Mouse (Mus musculus) layer of hippocampus, postnatal 36 days (tissue): ENCODE results near the gene Lor. TPM values are rescaled to one million over a fixed set of nuclear protein-coding genes. Genes with fewer than 3 reads are reported as not detected.

ENCODE experiments used
- DNase-seq, 2 experiments: peaks; one replicate each; pipeline ENCODE4 v3.0.0; 2022
- microRNA-seq, 2 experiments: library from miRNA; unstranded; fragments of <30 nt; microRNA quantifications; one replicate each; pipeline ENCODE4 v1.2.0; 2021
- total RNA-seq, 2 experiments: library from RNA; stranded (reverse); gene quantifications; 2 replicates each; pipeline ENCODE4 v1.2.3; 2021

Lor gene
- 1 to 10 TPM; 3.0 to 4.1 TPM for total RNA-seq

DNA sequence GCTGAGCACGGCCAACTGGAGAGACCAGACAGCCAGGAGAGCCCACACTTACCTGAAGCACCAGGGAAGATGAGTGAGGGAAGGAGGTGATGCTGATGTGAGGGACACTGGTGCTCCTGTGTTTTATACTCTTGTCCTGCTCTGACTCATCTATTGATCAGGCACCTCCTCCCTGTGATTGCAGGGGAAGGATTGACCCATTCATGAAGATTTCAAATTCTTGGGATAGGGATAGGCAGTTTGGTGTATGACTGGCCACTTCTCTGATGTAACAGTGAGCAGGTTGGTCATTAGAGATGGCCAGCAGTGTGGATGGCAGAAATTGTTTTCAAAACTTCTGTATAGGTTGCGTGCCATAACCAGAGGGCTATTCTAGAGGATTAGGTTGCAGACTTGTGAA is at the start of gene Lor:
Gene Lor (minus strand): TSS at position 101 of the 400 bp plus-strand sequence.
- no peak for DNase-seq

DNA sequence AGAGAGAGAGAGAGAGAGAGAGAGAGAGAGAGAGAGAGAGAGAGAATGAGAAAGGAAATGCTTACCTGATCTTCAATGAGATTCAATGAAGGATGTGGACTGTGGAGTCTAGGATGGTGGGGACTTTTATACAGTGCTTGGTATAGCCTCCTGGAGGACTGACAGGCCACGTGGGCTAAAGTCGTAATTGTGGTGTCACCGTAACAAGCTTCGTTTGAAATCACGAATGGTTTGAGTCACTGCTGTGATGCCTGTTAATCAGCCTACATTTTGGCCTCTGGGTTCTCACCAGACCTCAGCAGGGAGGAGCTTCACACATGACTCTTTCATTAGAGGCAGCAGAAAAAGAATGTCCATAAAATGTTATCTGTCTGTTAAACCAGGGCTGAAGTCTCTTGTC is 40.9 kb upstream of the Lor start, which contains the start of gene Prr9:
Gene Prr9 (minus strand): TSS at position 101 of the 400 bp plus-strand sequence.
- DNase-seq = no peak

DNA sequence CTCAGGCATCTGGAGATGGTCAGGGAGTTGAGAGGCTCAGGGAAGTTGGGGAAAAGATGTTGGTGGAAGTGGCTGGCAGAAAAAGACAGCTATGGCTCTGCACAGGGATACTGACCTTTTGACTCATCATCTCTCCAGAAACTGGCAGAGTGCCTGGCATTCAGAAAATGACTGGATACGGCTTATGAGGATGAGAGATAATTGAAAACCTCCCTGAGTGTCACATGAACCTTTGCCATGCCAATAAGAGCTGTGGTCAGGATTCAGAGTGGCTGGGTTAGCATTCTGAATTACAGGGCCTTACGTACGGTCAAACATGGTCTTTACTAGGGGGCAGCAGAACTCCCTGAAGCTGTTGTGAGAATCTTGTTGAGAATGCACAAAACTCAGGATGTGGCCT is 38.0 kb upstream of the Lor start:
- no peak for DNase-seq

DNA sequence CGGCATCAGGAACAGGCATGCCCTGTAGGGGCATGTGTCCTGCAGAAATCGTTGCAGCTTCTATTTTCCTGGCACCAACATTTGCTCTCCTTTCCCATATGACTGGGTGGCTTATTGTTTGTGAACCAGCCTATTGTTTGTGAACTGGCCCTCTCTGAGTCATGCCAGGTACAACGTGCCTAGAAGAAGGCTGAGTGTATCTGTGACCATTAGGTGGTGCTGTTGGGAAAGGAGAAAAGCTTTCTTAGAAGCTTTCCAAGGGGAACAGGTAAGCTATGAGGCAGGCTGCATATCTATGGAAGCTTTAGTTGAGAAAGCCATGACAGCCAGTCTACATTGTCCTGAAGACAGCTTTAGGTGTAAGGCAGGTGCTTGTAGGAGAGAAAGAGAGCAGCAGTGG is 35.0 kb upstream of the Lor start:
- DNase-seq = no peak

DNA sequence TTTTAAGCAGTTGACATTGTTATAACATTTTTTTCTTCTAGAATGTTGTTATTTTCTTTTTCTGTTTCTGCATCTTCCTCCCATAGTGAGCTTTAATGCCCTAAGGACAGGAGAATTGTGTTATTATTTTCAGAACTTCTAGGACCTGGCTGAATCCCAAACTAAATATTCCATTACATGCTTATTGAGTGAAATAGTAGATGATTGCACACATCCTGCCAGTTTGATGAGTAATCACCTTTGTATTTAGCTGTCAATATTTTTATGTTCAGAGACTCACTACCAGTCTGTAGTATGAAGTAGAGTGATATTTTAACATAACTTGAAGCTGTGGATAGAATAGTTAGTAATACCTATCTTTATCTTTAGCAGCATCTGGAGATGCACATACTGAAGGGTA is 28.6 kb upstream of the Lor start:
- no peak for DNase-seq

DNA sequence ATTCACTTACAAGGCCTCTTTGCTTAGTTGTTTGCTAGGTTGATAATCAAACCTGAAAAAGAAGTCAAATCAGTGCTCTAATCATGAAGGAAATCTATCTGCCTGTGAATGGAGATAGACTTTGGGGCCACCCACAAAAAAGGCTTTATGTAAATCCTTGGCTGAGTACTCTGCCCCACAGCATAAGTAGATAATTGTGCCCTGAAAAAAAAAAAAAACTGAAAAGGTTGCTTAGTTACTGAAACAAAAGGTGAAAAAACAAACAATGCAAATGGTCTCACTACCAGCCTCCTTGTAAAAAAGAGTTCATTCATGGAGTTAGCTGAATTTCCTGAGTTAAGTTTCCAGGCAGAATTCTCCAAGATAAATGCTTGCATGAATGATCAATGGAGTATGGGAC is 27.8 kb upstream of the Lor start:
- no peak for DNase-seq

DNA sequence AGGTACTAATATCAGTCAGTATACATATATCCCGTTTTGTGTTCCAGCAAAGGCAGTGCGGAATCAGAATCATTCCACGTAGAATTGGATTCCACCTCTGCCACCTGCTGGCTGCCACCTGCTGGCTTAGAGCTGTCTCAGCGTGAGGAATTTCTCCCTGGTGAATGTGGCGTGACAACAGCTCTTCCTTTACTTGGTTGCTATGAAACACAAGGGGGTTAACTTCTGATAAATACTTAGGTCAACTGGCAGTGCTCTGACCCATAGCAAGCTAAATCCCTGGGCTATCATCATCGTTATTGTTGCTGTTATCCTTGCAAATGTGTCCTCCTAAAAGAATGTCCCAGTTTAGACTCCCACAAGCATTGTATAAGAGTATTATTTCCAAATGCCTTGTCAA is 23.6 kb upstream of the Lor start:
- no peak for DNase-seq

DNA sequence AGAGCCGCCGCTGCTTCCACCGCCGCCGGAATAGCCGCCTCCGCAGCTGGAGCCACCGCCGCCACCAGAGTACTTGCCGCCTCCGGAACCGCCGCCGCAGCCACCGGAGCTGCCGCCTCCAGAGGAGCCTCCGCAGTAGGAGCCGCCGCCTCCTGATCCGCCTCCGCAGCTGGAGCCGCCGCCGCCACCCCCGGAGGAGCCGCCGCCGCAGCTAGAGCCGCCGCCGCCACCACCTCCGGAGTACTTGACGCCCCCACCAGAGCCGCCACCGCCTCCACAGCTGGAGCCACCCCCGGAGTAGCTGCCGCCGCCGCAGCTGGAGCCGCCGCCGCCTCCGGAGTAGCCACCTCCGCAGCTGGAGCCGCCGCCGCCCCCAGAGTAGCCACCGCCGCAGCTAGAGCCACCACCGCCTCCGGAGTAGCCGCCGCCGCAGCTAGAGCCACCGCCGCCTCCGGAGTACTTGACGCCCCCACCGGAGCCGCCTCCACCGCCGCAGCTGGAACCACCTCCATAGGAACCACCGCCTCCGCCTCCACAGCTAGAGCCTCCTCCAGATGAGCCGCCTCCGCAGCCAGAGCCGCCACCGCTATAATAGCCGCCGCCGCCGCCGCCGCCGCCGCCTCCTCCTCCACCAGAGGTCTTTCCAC is 1.5 kb downstream of the Lor start:
- peak; percentile 24 to 40 for DNase-seq

DNA sequence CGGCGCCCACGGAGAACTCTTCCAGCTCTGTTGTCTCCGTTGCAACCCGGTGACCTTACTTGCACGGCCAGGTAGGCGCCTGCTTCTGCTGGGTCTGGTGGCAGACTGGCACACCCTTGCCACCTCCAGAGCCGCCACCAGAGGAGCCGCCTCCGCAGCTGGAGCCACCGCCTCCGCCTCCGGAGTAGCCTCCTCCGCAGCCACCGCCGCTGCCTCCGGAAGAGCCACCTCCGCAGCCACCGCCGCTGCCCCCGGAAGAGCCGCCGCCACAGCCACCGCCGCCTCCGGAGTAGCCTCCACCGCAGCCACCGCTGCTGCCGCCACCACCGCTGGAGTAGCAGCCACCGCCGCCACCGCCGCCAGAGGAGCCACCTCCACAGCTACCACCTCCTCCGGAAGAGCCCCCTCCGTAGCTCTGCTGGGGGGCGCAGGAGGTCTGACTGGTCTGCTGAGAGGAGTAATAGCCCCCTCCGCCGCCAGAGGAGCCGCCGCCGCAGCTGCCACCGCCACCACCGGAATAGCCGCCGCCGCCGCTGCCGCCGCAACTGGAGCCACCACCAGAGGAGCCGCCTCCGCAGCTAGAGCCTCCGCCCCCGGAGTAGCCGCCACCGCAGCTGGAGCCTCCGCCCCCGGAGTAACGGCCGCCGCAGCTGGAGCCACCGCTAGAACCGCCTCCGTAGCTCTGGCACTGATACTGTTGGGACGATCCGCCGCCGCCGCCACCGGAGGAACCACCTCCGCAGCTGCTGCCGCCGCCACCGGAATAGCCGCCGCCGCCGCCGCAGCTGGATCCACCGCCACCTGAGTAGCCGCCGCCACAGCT is 2.3 kb downstream of the Lor start:
- DNase-seq = peak; percentile 65 to 66

DNA sequence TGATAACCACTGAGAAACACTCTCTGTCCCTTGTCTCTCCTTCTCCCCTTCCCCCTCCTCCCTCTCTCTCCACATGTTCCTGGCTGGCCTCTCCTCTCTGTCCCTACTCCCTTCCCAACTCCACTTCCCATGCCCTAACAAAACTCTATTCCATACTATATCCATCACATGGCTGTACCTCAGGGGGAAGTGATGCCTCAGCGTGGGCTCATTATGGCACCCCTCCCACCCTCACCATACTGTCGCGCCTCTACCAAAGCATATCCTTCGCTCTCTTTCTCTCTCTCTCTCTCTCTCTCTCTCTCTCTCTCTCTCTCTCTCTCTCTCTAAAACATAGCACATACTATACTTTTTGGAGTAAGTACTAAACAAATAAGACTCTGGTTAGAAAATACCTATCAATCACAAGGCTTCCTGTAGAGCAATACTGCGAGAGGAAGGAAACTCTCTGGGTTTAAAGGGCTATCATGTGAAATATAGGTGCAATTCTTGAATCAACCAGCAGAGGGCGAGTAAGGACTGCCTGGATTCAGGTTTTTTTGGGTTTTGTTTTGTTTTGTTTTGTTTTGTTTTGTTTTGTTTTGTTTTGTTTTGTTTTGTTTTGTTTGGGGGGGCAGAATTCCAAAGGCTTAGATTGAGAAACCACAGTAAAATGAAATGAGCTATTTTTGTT is 32.4 kb downstream of the Lor start:
- no peak for DNase-seq

DNA sequence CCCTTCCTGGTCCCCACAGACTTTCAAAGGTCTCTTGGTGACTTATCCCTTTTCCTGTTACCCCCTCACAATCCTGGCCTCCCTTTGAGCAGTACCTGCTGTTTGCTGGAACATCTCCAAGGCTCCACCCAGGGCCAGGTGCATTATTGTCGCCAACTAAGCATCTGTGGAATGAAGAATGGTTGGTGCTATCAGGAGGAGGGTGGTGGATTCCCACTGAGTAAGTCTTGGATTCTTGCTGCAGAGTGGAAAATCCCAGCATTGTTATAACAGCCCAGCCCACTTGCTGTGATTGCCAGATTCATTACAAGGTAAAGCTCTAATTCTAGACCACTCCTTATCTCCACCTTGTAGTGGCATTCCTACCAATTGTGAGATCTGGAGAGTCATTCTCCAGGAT is 49.0 kb downstream of the Lor start:
- DNase-seq = no peak

DNA sequence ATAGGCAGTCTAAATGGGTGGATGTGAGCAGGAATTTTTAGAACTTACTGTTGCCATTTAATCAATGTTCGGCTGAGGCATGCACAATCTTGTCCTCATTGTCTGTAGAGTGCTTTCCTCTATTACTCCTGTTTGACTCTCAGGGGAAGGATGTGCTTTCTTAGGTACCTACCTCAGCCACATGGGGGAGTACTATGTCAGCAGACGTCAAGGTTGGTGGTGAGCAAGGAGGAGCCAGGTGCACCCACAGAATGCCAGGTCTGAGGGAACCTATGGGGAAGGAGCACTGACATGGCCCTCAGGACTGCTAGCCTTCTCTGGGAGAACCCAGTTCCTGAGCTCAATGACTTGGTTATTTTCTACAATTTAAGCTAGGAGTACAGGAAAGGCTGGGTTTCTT is 49.7 kb downstream of the Lor start:
- no peak for DNase-seq

Small RNAs within 50 kb of the gene (microRNA-seq; reads per million reads assigned to microRNA genes)
- gene Gm25145 = 0 reads per million in 2 experiments

Other genes with a start within 250 kb of the Lor start
- gene Pglyrp3, start 68.6 kb downstream of the Lor start, total RNA-seq = not detected
- gene Prr9, start 40.8 kb upstream of the Lor start, total RNA-seq = not detected
- not detected for gene Lelp1, start 59.6 kb upstream of the Lor start, total RNA-seq
- not detected for gene Sprr2a1, start 132.7 kb upstream of the Lor start, total RNA-seq
- not detected for gene Sprr2a2, start 132.8 kb upstream of the Lor start, total RNA-seq
- gene Sprr2a3, start 202.3 kb upstream of the Lor start, total RNA-seq = not detected
- gene Sprr2b, start 233.5 kb upstream of the Lor start, total RNA-seq = not detected